Mouse (Mus musculus) cortical plate, adult 2 months (tissue): Measurements from ENCODE around the gene Hnrnpab. TPM values are rescaled to one million over a fixed set of nuclear protein-coding genes. Genes with fewer than 3 reads are reported as not detected.
A peak's percentile ranks its signal among the peaks of the same experiment; 100 is the strongest.

Experiments
- H3K27ac ChIP-seq: fragments of 200-500 bp; 2 replicates; pipeline ENCODE4 v1.5.1; 2012; ENCODE audit warnings: low read length, control low read depth, inconsistent platforms; ENCODE audit not compliant: insufficient read depth
- H3K4me1 ChIP-seq: fragments of 200-500 bp; 2 replicates; pipeline ENCODE4 v1.6.1; 2011; ENCODE audit warnings: low read length; ENCODE audit not compliant: control insufficient read depth, insufficient read depth
- H3K4me3 ChIP-seq: fragments of 200-500 bp; 2 replicates; pipeline ENCODE4 v1.5.1; 2011; ENCODE audit warnings: mild to moderate bottlenecking, low read length, control low read depth; ENCODE audit not compliant: insufficient read depth
- CTCF ChIP-seq: fragments of 200-500 bp; IDR thresholded peaks from 2 replicates; pipeline ENCODE4 v1.5.1; 2011; ENCODE audit warnings: mild to moderate bottlenecking, control low read depth, low read length; ENCODE audit not compliant: insufficient read depth; ENCODE audit errors: extremely low read depth
- POLR2A ChIP-seq: fragments of 200-500 bp; IDR thresholded peaks from 2 replicates; pipeline ENCODE4 v1.6.1; 2011; ENCODE audit warnings: mild to moderate bottlenecking, low read length, control low read depth; ENCODE audit not compliant: insufficient read depth; ENCODE audit errors: extremely low read depth
- polyA plus RNA-seq: library from polyadenylated mRNA; depleted of rRNA; stranded (reverse); fragments of >200 nt; gene quantifications from 2 replicates; pipeline ENCODE4 v1.2.3, GENCODE M21; 2012

Gene Hnrnpab
- polyA plus RNA-seq, 1 experiment: 100 TPM

DNA sequence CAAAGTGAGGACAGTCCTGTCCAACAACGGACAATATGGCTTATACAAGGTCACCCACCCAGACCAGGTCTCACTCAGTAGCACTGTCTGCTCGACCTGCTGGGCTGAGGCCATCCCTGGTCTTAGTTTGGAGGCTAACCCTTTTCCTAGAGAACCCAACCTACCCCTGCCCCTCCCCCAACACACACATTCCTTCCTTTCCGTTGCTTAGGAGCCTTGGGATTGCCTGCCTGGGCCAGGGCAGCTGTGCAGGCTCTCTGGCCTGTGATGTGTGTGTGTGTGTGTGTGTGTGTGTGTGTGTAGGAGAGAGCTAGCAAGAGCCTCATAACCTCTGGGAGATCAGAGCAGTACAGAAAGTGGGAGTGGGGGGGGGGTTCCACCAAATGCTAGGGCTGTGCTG is 41.9 kb upstream of the Hnrnpab start:
- H3K4me3 ChIP-seq: no peak overlapping the region; the same call in 1 of the 2 replicates
- TF ChIP-seq CTCF: no peak
- TF ChIP-seq POLR2A: no peak
- peaks cover 2% of the 10 kb centered on the region; the same call in 1 of the 2 replicates for H3K4me1 ChIP-seq
- H3K27ac ChIP-seq: 0 out of 2 replicates have a peak overlapping the region, but pooled peaks have one; percentile 8

GRCm38 (mm10) chr11:51646751-51647667 is 40.4 kb upstream of the Hnrnpab start:
- TF ChIP-seq POLR2A (no peak), CTCF (no peak)
- Histone ChIP-seq H3K4me1 (peaks cover 2% of the 10 kb centered on the region; the same call in 1 of the 2 replicates), H3K4me3 (no peak overlapping the region), H3K27ac (0 out of 2 replicates have a peak overlapping the region, but pooled peaks have one; percentile 32)

GRCm38 (mm10) chr11:51646245-51646644 is 39.6 kb upstream of the Hnrnpab start:
- no peak overlapping the region for H3K4me3 ChIP-seq
- H3K27ac ChIP-seq: no peak overlapping the region
- H3K4me1 ChIP-seq: peaks cover 2% of the 10 kb centered on the region; the same call in 1 of the 2 replicates
- no peak for TF ChIP-seq CTCF
- no peak for TF ChIP-seq POLR2A

- no peak overlapping the region for H3K27ac ChIP-seq
- no peak overlapping the region for H3K4me3 ChIP-seq
- no peak for TF ChIP-seq POLR2A
- TF ChIP-seq CTCF: no peak
- H3K4me1 ChIP-seq: peaks cover 2% of the 10 kb centered on the region; the same call in 1 of the 2 replicates
Observed at GRCm38 (mm10) chr11:51645293-51645692, 38.6 kb upstream of the Hnrnpab start.

- Histone ChIP-seq H3K4me3 (no peak overlapping the region), H3K27ac (no peak overlapping the region), H3K4me1 (peaks cover 2% of the 10 kb centered on the region; the same call in 1 of the 2 replicates)
- TF ChIP-seq CTCF (no peak), POLR2A (no peak)
Observed at GRCm38 (mm10) chr11:51644217-51644616, 37.6 kb upstream of the Hnrnpab start.

DNA sequence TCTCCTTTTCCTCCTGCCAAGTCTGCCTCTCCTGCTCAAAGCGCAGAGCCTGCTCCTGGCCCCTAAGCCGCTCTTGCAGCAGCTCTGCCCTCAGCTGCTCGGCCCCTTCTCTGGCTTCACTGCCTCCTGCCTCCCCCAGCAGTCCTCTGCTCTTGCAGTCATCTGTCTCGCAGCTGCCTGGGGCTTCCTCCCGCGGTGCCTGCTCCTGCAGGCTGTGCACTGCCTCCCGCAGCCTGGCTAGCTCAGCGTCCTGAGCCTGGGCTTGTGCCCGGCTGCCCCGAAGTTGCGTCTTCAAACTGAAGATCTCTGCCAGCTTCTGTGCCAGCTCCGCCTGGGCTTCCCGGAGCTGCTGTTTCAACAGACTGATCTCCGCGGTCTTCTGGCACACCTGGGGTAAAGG is 37.1 kb upstream of the Hnrnpab start:
- Histone ChIP-seq H3K4me3 (no peak overlapping the region), H3K27ac (no peak overlapping the region), H3K4me1 (peaks cover 2% of the 10 kb centered on the region; the same call in 1 of the 2 replicates)
- TF ChIP-seq CTCF (no peak), POLR2A (no peak)

DNA sequence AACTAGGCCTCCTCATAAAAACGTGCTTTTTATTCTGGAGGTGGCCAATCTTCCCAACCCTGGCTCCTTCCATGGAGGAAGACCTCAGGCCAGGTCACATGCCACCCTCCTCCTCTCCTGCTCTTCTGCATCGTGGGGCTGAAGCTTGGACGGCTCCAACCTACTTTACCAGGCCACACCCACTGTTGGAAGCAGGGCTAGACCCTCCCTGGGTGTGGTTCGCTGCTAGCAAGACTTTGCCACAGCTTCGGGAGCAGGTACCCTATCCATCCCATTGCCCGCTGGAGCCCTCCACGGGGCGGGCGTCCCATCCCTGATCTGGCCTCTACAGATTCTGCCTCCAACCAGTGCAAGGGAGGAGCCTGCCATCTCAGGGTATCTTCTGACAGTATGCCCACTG is 36.6 kb upstream of the Hnrnpab start:
- H3K27ac ChIP-seq: no peak overlapping the region
- TF ChIP-seq POLR2A: no peak
- TF ChIP-seq CTCF: no peak
- H3K4me1 ChIP-seq: peaks cover 2% of the 10 kb centered on the region; the same call in 1 of the 2 replicates

GRCm38 (mm10) chr11:51640748-51641147 is 34.1 kb upstream of the Hnrnpab start:
- TF ChIP-seq CTCF (no peak), POLR2A (no peak)
- Histone ChIP-seq H3K4me3 (no peak overlapping the region), H3K27ac (no peak overlapping the region), H3K4me1 (0 out of 2 replicates have a peak, but pooled peaks cover 1% of the 10 kb centered on the region)

More for the DNA sequence above, 36.6 kb upstream of the Hnrnpab start:
- no peak overlapping the region for H3K4me3 ChIP-seq

- TF ChIP-seq CTCF (no peak), POLR2A (no peak)
- H3K4me3 ChIP-seq: no peak overlapping the region
- H3K4me1 ChIP-seq: 0 out of 2 replicates have a peak, but pooled peaks cover 1% of the 10 kb centered on the region
- H3K27ac ChIP-seq: no peak overlapping the region
Observed at GRCm38 (mm10) chr11:51638497-51638896, 31.9 kb upstream of the Hnrnpab start.
